Mouse (Mus musculus): ENCODE measurements at regions not wholly inside any gene's neighbourhood (a gene's known extent, or its start where the extent isn't known, plus 50 kb on each side); places are given as distances from the start of the nearest gene placed in this dataset.
"Not testable (repeated sequence)": the region's sequence is repeated elsewhere in the genome, so short reads cannot be mapped to it uniquely, and the experiment has no call there.

DNA sequence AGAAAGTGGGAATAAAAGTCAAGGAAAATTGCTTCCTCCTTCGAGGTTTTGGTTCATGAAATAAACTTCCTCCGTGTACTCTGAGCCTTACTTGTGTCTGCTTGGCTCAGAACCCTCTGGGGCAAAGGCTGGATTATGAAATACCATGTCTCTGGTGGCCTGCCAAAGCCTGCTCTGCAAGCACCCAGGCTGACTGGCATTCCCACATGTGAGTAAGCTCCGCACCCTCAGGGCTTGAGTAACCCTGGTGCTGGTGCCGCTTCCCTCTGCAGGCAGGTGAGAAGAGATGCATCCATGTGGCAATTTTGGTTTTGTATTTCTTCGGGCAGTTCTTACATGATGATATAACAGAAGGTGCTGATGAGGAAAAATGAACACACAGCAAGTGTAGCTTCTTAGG is 66.0 kb downstream of the Nr2f2 start:
- no peak for DNase-seq (ENCODE audit: low read depth, low spot score)

DNA sequence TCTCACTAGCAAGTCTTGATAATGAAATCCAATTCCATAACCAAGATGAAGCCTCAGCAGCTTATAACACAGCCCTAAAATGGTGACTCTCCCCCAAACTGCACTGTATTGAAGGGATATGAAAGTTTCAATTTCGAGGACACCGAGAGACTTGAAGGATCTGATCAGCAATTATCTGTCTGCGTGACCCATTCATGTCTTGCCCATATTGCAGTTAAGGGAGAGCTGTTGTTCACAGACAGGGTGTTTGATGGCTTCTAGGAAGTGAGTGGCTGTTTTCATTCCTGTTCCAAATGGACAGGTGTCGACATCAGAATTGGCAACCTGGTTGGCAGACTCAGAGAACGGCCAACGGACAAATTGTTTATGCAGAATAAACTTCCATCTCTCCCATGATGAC is 75.1 kb downstream of the Nr2f2 start:
- no peak for DNase-seq (ENCODE audit: low read depth, low spot score)

DNA sequence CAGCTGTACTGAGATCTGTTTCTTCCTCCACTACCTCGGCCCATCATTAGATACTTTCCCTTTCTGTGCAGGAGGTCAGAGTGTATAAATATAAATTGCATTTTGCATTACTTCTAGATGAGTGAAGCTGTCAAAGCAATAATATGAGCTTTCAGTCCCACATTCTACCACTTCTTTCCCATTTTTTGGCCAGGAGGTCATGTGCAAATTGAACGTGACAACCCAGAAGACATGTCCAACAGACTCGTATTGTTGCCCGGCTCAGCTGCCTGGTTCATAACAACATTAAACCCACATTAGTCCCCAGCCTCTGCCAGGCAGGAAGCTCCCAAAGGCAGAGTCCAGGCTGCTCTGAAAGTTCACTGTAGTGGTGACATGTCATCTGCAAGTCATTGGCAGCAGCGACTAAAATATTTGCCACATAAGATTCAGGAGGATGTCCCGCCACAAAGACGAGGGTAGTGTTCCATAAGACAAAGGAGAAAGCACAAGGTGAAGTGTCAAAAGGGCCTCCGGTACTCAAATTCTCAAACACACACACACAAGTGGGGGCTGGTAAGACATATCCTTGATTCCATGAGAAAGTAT is 75.7 kb downstream of the Nr2f2 start:
- no peak for DNase-seq (ENCODE audit: low read depth, low spot score)

DNA sequence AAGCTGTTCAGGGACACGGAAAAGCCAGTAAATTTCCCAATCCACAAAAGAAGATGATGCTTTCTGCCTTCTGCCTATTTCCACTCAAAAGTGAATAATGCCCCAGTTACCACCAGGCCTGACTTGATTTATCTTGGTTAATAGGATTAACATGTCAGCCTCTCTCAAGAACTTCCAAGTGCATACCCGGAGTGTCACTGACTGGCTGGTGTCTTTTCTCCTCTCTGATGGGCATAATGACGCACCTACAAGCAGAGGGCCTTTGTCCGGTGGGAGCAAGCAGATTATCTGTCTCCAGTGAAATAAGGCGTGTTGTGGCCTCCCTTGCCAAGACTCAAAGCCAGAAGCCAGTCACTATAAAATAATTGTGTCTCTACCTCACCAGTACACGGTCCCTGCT is 76.3 kb downstream of the Nr2f2 start:
- DNase-seq (ENCODE audit: low read depth, low spot score), result no peak

DNA sequence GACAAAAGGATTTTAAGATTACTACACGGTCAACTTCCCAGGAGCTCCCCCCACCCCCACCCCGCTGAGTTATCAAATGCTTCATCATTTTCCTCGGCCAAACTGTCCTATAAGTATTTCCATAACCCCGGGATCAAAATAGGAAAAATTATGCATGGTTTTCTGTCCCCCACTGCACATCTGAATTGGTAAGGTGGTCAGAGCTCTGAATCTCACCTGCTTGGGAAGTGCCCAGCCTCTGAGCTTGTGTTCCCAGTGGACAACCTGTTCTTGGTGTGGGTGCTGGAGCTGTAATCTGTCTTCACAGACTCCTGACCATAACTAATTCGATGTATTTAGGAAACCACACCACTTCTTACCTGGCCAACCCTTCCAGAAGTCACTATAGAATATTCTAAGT is 77.9 kb downstream of the Nr2f2 start:
- no peak for DNase-seq (ENCODE audit: low read depth, low spot score)

DNA sequence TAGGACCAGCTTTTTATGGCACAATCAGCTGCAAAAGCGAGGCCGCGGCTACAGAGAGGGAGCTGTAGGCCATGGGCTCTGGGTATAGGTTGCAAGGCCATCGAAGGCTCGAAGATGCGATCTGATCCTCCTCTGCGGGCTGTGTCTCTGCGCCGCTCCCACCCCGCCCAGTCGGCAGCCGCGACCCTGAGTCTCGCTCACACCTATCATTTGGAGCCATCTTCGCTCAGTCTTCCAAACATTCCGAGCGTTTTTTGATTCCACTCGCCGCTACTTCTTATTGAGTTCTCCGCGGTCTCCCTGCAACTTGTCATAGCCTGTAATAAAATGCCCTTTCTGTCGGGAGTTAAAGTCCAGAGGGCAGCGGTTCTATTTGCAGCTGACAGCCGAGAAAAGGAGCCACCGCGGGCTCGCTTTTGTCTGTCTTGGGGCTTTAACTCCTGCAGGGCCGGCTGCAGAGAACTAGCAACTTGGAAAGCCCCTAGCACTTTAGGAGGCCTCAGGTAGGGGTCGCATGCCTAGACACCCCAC is 78.6 kb downstream of the Nr2f2 start:
- no peak for DNase-seq (ENCODE audit: low read depth, low spot score)

DNA sequence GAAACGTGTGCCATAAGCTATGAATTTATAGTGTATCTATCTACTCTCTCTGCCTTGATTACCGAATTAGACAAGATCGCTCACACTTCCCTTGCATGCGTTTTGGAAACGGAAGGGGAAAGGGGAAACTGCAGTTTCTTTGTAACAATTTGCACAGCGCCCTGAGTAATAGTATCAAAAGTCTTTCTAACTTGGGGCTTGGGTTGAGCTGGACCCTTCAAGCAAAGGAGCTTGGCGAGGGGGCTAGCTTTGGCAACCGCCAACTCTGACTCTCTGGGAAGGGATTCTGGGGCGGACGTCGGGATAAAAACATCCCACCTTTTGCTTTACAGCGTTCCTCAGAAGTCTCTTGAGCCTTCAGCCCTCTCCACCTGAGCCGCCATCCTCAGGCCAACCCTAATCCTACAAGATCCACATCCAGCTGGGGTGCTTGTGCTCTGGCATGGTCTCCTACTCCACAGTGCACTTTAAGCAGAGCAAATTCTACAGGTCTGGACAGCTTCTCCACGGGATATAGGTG is 79.6 kb downstream of the Nr2f2 start:
- DNase-seq (ENCODE audit: low read depth, low spot score), result no peak

DNA sequence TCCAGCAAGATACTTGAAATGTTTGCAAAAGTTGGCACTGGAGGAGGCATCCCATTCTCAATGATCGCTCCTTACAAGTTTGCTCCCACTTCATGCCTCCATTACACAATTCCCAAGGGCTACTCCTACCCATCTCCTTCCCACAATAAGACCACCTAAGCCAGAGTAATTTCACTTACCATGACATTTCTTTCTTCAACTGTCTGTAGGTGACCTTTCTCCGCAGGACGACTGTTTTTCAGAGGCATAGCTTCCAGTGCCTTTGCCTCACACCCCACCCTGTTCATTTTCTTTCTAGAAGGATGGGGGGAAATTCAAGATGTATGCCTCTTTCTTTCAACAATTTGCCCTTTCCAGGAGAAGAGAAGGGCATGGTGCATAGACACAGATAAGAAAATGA is 81.2 kb downstream of the Nr2f2 start:
- no peak for DNase-seq (ENCODE audit: low read depth, low spot score)

DNA sequence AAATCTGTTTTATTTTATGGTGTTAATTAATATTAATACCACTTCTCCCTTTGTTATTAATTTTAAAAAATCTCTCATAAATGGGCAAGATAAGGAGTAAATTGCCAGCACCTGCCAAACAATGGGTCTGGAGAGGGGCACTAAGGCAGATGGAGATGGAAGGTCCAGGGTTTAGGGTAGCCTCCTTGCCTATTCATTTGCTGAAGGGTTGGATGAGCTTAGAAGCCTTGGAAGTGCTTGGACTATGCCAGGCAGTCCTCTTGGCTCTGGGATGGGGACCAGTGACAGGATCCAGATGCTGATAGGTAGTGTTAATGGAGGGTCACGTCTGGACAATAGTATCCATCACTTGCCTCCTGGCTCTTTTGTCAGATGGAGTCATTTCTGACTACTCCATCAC is 82.7 kb downstream of the Nr2f2 start:
- DNase-seq (ENCODE audit: low read depth, low spot score), result no peak

DNA sequence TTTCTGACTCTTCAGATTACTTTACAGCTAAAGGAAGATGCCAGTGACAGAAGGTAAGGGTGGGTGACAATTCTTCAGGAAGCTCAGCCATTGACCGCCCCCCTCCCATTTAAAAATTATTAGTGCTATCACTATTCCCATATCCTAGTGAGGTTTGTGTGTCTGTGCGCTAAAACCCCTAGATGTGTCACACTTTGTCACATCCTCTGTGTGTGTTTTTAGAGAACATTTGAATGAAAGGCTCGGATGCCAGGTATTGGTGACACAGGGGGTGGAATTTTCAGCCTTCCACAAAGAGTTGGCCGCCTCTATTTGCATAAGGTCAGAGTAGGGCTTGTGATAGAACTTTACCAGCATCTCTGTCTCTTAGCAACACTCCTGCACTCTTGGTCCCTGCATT is 83.4 kb downstream of the Nr2f2 start:
- no peak for DNase-seq (ENCODE audit: low read depth, low spot score)

DNA sequence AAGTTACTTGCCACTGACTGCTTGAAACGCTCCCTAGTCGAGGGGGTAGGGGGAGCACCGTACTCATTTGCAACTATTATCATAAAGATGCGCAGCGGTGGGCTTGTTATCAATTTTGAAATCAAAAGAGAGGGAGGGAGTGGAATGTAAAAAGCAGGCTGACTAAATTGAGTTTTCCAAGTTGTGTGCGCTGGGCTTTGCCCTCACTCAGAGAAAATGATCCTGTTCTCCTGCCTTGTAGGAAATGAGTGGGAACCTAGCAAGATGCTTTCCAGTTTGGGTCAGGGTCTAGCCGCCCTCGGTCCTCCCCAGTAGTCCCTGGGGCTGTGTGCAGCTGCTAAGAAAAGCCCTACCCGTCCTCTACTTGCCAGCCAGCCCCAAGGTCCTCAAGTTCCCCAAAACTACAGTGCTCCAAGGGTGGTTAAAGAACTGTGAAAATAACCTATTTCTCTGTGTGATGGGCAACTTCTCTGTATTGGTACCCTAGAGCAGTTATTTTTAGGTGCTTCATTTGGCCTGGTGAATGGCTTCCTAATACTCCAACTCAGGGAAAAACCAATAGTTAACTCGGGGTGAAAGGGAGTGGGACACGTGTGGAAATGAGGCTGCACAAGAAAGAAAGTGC is 84.5 kb downstream of the Nr2f2 start:
- no peak for DNase-seq (ENCODE audit: low read depth, low spot score)

DNA sequence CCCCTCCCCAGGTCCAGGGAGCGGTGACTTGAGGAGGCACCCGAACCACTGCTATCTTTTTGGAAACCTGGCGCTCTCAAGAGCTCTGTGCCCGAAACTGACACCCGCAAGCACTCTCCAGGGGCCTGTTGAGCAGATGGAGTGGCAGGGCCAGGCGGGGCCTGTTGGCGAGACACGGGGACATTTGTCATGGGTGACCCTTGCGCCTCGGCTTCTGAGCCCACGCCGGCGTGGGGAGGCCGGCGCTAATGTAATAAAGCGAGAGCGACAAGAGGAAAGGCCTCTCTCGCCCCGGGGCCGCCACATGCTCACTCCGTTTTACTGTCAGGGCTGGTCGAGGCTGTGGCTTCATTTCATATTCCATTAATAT is 85.2 kb downstream of the Nr2f2 start:
- no peak for DNase-seq (ENCODE audit: low read depth, low spot score)

DNA sequence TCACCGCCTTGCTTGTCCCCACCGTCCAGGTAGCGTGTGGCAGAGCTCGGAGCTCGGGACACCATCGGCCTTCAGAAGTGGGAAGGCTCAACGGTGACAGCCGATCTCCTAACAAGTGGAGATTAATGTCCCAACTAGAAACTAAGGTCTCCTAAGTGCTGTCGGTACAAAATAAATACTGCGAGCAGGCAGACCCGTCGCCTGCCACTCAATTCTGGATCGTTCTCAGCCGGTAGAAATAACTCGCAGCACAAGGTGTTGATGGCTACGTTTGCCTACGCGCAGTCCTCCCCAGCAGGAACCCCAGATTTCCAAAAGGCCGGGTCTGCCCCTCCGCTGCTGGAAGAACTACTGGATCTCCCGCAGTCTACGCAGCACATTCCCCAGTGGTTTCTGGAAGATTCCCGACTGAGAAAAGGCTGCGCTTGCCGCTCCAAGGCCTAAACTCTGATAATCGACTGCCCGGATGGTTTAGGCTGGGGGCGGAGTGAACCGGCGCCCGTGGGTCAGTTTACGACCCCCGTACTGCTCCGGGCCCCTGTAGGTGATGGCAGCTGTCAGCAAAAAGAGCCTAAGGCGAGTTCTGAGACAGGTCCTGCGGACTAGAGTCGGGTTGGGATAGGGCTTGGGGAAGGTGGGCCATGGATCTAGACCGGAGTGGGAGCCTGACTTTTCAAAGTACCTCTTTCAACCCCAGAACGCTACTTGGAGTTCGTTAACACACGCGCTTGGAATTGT is 85.7 kb downstream of the Nr2f2 start:
- DNase-seq (ENCODE audit: low read depth, low spot score), result no peak

DNA sequence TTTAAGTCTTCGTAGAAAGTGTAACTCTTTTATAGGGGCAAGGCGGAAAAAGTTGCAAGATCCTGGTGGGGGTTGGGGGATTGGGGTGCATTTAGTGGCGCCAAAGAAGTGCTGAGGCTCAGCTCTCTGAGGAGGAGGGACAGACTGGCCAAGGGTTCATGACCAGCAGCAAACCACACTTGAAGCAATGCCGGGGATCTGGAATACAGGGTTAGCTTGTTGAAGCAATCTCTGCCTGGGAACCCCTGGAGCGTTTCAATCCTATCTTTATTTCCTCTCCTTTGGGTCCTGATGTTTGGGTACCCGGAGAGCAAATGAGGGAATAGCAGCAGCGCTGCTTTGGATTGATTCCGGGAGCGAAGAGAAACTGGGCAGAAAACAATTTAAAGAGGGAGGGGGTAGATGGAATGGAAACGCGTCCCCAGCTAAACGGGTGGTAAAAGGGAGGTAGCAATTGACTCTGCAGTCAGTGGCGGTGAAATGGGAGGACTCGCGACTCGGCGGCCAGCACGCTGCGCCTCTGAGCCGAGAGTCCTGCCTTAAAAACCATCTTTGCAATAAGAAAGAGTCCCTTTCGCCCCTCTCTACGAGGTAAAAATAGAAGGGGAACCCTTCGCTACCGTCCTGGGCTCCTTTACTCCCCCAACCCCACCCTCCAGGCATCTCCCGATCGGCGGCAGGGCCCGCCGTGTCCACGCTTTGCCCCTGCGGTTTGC is 86.5 kb downstream of the Nr2f2 start:
- no peak for DNase-seq (ENCODE audit: low read depth, low spot score)

DNA sequence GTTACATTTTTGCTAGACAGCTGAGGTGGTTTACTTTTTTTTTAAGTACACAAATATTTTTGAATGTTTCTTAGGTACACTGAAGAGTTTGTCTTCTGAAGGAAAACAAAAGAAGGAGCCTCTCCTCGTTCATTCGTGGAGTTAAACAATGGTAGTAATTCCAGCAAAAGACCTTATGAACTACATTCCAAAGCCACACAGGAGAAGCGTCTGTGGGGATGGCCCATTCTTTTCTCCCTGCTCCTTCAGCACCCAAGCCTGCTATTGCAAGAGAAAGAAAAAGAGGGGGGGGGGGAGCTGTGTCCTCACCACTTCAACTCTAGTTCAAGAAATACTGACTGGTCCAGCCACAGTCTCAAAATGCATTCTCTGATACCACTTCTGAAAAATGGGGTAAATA is 87.4 kb downstream of the Nr2f2 start:
- DNase-seq (ENCODE audit: low read depth, low spot score), result no peak

DNA sequence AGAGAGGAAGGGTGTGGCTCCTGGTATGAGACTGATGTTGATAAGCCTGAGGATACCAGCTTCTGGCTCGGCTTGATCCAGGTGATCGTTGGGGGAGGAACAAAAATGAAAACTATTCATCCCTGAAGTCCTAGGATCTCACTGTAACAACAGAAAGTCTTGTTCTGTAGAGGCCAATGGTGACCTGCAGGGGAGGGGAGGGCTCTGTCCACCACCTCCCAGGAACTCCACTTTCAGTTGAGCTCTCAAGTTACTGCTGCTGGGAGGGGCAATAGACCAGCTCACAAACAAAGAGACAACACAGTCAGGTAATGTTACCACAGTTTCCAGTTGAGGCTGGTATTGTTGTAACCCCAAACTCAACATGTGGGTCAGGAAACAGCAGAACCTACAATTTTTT is 90.5 kb downstream of the Nr2f2 start:
- DNase-seq (ENCODE audit: low read depth, low spot score), result no peak

DNA sequence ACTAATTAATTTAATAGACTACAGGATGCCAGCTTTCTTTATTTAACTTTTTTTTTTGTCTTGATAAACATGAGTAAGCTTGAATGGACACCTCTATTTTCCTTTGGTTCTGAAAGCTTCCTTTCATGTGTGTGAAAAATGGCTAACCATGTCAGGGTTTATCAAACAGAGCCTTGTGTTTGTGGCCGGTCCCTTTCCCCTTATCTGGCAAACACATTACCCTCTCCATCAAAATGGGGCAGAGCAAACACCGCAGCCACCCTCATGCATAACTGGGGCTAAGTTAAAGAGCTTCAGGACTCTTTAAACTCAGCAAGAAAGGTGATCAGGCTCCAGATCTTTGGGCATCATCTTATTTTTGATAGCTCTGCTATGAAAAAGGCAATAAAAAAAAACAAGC is 92.2 kb downstream of the Nr2f2 start:
- DNase-seq (ENCODE audit: low read depth, low spot score), result no peak

DNA sequence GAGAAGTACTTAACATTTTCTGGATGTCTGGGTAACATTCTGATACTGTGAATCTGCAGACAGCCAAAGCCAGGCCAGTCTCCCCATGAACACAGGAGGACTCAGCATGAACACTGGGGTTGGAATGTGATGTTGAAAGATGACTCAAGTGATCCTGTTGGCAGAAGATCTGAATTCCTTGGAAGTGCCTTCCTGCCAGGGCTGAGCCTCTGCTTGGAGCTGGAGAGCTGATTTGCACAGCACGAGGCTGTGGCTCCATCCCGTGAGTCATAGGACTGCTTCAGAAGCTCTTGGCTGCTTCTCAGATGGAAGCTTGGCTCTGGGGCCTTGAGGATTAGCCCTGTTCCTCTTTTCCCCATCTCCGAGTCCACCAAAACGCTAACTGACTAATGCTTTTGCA is 99.5 kb downstream of the Nr2f2 start:
- DNase-seq (ENCODE audit: low read depth, low spot score), result no peak

DNA sequence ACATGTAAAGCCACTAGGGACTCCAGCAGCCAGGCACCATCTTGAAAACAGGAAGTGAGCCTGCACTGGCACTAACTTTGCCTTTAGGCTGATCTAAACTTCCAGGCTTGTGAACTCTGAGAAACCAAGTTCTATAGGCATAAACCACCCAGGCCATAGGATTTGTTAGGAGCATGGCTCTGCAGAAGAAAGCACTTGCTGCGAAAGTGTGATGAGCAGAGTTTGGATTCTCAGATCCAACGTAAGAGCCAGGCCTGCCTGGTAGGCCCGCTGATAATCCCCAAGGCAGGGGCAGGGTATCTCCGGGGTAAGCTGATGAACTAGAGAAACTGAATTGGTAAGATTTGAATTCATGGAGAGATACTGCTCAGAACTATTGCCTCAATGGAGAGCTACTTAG is 109.7 kb downstream of the Nr2f2 start:
- no peak for DNase-seq (ENCODE audit: low read depth, low spot score)

DNA sequence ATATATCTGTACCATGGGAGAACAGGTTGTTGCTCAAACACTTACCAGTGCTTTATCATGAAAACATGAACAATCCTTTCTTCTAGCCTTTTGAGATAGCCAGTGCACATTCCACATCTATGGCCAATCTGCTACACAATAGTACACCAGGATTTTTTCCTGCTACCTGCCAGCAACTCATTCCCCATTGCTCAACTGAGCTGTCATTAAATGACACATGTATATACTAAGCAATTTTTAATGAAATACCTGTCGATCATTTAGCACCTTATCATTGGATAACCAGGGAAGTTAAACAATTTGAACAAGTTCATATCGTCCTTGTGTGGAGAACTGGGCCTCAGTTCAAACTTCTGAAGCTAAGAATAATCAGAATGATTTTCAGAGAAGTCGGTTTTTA is 111.5 kb downstream of the Nr2f2 start:
- DNase-seq (ENCODE audit: low read depth, low spot score), result no peak

DNA sequence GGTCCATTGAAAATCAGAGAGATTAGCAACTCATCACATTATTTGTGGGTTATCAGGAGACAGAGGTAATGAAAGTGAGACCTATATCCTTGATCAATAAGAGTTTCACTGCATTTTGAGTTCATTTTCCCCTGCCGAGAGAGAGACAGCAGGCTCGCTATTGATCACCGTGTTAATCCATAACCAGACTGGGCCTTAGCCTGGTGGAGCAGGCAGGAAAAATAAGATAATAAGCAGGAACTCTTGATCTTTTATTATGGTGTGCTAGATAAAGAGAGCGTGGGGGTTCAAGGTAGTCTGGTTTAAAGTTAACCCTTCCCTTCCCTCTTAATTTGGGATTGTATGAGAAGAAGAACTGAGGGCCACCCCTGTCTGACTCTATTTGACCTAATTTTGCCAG is 113.3 kb downstream of the Nr2f2 start:
- DNase-seq (ENCODE audit: low read depth, low spot score), result no peak

DNA sequence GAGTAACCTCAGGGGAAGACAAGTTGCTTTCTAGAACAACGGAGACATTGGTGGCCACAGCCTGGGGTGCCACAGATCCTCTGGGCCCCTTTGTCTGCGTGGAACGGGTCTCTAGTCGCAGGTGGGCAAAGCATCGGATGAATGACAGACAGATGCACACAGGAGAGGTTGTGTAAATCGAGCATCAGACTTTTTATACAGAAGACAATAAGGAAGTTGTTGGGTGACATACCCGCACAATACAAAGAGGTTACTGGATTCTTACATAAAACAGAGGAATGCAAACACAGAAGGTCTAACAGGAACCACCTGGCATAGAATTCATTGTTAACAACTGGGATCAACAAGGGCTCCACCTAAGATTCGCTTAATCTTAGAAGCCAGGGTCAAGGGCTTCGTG is 127.5 kb downstream of the Nr2f2 start:
- not testable (repeated sequence) for DNase-seq (ENCODE audit: low read depth, low spot score)

Data from WW6 (cell line).